Mouse (Mus musculus): Measurements from ENCODE around the gene Zswim3. TPM values are rescaled to one million over a fixed set of nuclear protein-coding genes. Genes with fewer than 3 reads are reported as not detected.

Gene Zswim3
- polyA plus RNA-seq, 1 experiment: 2.2 TPM

DNA sequence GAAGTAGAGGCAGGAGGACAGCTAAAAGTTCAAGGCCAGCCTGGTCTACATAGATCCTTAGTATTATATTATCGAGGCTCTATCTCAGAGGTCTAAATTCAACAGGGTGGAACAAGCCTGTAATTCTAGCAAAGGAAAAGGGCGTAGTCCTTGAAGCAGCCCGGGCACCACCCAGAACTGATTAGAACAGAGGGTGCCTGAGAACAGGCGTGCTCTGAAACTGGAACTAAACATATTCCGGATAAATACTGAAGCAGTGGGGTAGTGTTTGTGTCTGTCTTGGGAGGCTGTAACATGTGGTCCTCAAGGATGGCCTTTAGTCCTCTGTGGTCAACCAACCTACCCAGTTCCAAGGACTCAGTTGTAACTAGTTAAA lies 30.9 kb upstream of the Zswim3 start:
- Histone ChIP-seq H3K36me3 (ENCODE audit: control insufficient read depth, insufficient read depth, low read length) (no peaks in the 10 kb centered on the region), H3K27me3 (replicated peaks; ENCODE audit: control insufficient read depth, insufficient read depth, low read length) (no peaks in the 10 kb centered on the region), H3K4me3 (ENCODE audit: insufficient read depth, low read depth, low read length) (no peak overlapping the region), H3K4me1 (ENCODE audit: control insufficient read depth, insufficient read depth, low read length) (peaks cover 3% of the 10 kb centered on the region; the same call in 1 of the 2 replicates), H3K27ac (ENCODE audit: insufficient read depth, low read depth, low read length) (no peak overlapping the region)
- TF ChIP-seq POLR2A (IDR thresholded peaks at IDR 0.05; ENCODE audit: low read depth, low read length) (no peak), CTCF (conservative IDR thresholded peaks at IDR 0.05; ENCODE audit: insufficient read depth, insufficient read length, low read depth, low read length) (no peak)
- no peak for DNase-seq
- 67% methylated on average over 5 of the region's 5 CpGs for WGBS

DNA sequence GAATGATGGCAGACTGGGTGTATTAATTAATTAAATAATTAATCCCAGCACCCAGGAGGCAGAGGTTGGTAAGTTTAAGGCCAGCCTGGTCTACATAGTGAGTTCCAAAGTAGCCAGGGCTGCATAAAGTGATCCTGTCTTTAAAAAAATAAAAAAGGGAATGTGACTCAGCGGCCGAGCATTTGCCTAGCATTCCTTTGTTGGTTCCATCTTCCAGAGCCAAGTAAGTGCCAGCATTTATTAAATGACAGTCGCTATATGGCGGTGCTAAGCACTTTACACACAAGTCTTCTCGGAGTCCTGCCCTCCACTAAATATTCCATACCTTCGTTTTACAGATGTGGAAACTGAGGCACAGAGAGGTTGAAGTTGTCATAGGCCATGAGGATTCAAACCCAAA lies 28.8 kb upstream of the Zswim3 start:
- no peaks in the 10 kb centered on the region for H3K27me3 ChIP-seq (replicated peaks; ENCODE audit: control insufficient read depth, insufficient read depth, low read length)
- H3K36me3 ChIP-seq (ENCODE audit: control insufficient read depth, insufficient read depth, low read length): no peaks in the 10 kb centered on the region
- H3K27ac ChIP-seq (ENCODE audit: insufficient read depth, low read depth, low read length): no peak overlapping the region
- DNase-seq: no peak
- H3K4me3 ChIP-seq (ENCODE audit: insufficient read depth, low read depth, low read length): no peak overlapping the region
- H3K4me1 ChIP-seq (ENCODE audit: control insufficient read depth, insufficient read depth, low read length): no peaks in the 10 kb centered on the region
- TF ChIP-seq POLR2A (IDR thresholded peaks at IDR 0.05; ENCODE audit: low read depth, low read length) (no peak), CTCF (conservative IDR thresholded peaks at IDR 0.05; ENCODE audit: insufficient read depth, insufficient read length, low read depth, low read length) (no peak)
- WGBS: 86% methylated on average over 6 of the region's 6 CpGs

- no peak overlapping the region for H3K27ac ChIP-seq (ENCODE audit: insufficient read depth, low read depth, low read length)
- no peaks in the 10 kb centered on the region for H3K36me3 ChIP-seq (ENCODE audit: control insufficient read depth, insufficient read depth, low read length)
- WGBS: 63% methylated on average over 17 of the region's 17 CpGs
- no peaks in the 10 kb centered on the region for H3K4me1 ChIP-seq (ENCODE audit: control insufficient read depth, insufficient read depth, low read length)
- H3K27me3 ChIP-seq (replicated peaks; ENCODE audit: control insufficient read depth, insufficient read depth, low read length): no peaks in the 10 kb centered on the region
- H3K4me3 ChIP-seq (ENCODE audit: insufficient read depth, low read depth, low read length): no peak overlapping the region
- no peak for DNase-seq
- TF ChIP-seq POLR2A (IDR thresholded peaks at IDR 0.05; ENCODE audit: low read depth, low read length): no peak
- TF ChIP-seq CTCF (conservative IDR thresholded peaks at IDR 0.05; ENCODE audit: insufficient read depth, insufficient read length, low read depth, low read length): no peak
These were observed 28.1 kb upstream of the Zswim3 start for GRCm38 (mm10) chr2:164776801-164777200.

DNA sequence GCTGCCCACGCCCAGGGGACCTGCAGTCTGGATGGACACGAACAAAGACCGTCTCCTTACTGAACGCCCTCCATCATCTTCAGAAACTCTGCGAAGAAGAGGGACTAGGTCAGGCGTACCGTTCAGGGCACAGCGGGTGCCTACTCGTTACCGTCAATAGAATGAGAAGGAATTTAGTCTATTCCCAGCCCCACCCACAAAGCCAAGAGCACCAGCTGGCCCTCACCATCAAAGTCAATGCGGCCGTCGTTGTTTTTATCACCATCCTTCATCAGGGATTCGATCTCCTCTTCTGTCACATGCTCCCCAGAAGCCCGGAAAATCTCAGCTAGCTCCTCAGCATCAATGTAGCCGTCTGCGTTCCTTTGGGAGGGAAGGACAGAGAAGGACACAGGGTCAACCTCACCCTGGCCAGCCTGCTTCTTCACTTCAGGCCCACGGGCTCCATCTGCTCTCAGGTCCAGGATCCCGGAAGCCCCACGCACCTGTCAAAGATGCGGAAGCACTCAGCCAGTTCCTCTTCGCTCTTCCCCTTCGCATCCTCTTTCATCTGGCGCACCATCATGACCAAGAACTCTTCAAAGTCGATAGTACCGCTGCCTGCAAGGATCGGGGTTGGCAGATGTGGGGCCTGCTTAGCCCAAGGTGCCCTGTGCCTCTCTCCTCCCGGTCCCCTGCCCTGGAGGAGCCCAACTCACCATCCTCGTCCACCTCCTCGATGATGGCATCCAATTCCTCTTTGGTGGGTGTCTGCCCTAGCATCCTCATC lies 27.5 kb upstream of the Zswim3 start:
- no peaks in the 10 kb centered on the region for H3K4me1 ChIP-seq (ENCODE audit: control insufficient read depth, insufficient read depth, low read length)
- DNase-seq: no peak
- H3K27ac ChIP-seq (ENCODE audit: insufficient read depth, low read depth, low read length): no peak overlapping the region
- no peak overlapping the region for H3K4me3 ChIP-seq (ENCODE audit: insufficient read depth, low read depth, low read length)
- H3K27me3 ChIP-seq (replicated peaks; ENCODE audit: control insufficient read depth, insufficient read depth, low read length): no peaks in the 10 kb centered on the region
- 82% methylated on average over 30 of the region's 30 CpGs for WGBS
- TF ChIP-seq CTCF (conservative IDR thresholded peaks at IDR 0.05; ENCODE audit: insufficient read depth, insufficient read length, low read depth, low read length): no peak
- TF ChIP-seq POLR2A (IDR thresholded peaks at IDR 0.05; ENCODE audit: low read depth, low read length): no peak
- no peaks in the 10 kb centered on the region for H3K36me3 ChIP-seq (ENCODE audit: control insufficient read depth, insufficient read depth, low read length)

GRCm38 (mm10) chr2:164778015-164778287 lies 26.9 kb upstream of the Zswim3 start:
- no peak for DNase-seq
- Histone ChIP-seq H3K27me3 (replicated peaks; ENCODE audit: control insufficient read depth, insufficient read depth, low read length) (no peaks in the 10 kb centered on the region), H3K36me3 (ENCODE audit: control insufficient read depth, insufficient read depth, low read length) (no peaks in the 10 kb centered on the region), H3K4me3 (ENCODE audit: insufficient read depth, low read depth, low read length) (no peak overlapping the region), H3K4me1 (ENCODE audit: control insufficient read depth, insufficient read depth, low read length) (no peaks in the 10 kb centered on the region), H3K27ac (ENCODE audit: insufficient read depth, low read depth, low read length) (no peak overlapping the region)
- no peak for TF ChIP-seq POLR2A (IDR thresholded peaks at IDR 0.05; ENCODE audit: low read depth, low read length)
- no peak for TF ChIP-seq CTCF (conservative IDR thresholded peaks at IDR 0.05; ENCODE audit: insufficient read depth, insufficient read length, low read depth, low read length)
- 94% methylated on average over 11 of the region's 11 CpGs for WGBS

DNA sequence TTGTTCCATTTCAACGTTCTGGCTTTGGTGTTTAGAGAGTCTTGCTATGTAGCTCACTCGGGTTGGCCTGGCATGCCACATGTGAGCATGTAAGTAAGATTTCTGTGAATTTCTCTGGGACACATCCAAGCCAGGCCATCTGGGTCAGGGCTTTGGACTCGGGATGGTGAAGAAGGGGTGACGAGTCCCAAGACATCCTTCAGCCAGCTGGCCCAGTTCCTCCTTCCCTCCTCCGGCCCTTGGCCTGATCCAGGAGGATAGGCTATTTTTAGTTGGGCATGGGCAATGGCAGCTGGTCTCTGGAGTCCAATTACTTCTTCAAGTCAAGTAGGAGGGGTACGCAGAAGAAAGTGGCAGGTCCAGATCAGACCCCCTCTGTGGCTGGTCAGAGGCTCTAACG lies 26.1 kb upstream of the Zswim3 start:
- no peak for DNase-seq
- Histone ChIP-seq H3K36me3 (ENCODE audit: control insufficient read depth, insufficient read depth, low read length) (no peaks in the 10 kb centered on the region), H3K4me3 (ENCODE audit: insufficient read depth, low read depth, low read length) (no peak overlapping the region), H3K27ac (ENCODE audit: insufficient read depth, low read depth, low read length) (no peak overlapping the region), H3K27me3 (replicated peaks; ENCODE audit: control insufficient read depth, insufficient read depth, low read length) (no peaks in the 10 kb centered on the region), H3K4me1 (ENCODE audit: control insufficient read depth, insufficient read depth, low read length) (peaks cover 2% of the 10 kb centered on the region; the same call in 1 of the 2 replicates)
- 68% methylated on average over 7 of the region's 7 CpGs for WGBS
- TF ChIP-seq CTCF (conservative IDR thresholded peaks at IDR 0.05; ENCODE audit: insufficient read depth, insufficient read length, low read depth, low read length) (no peak), POLR2A (IDR thresholded peaks at IDR 0.05; ENCODE audit: low read depth, low read length) (no peak)

- Histone ChIP-seq H3K27ac (ENCODE audit: insufficient read depth, low read depth, low read length) (no peak within 1 kb of the TSS), H3K4me1 (ENCODE audit: control insufficient read depth, insufficient read depth, low read length) (peaks cover 3% of the 10 kb centered on the region; the same call in 1 of the 2 replicates), H3K4me3 (ENCODE audit: insufficient read depth, low read depth, low read length) (no peak within 1 kb of the TSS), H3K36me3 (ENCODE audit: control insufficient read depth, insufficient read depth, low read length) (no peaks in the 10 kb centered on the region), H3K27me3 (replicated peaks; ENCODE audit: control insufficient read depth, insufficient read depth, low read length) (no peaks in the 10 kb centered on the region)
- DNase-seq: no peak
- WGBS: 72% methylated on average over 8 of the region's 8 CpGs
- TF ChIP-seq CTCF (conservative IDR thresholded peaks at IDR 0.05; ENCODE audit: insufficient read depth, insufficient read length, low read depth, low read length): no peak
- no peak for TF ChIP-seq POLR2A (IDR thresholded peaks at IDR 0.05; ENCODE audit: low read depth, low read length)
These were observed 25.3 kb upstream of the Zswim3 start, which contains the start of gene Tnnc2 for GRCm38 (mm10) chr2:164779481-164780086. TSS of gene Tnnc2 (minus strand) at chr2:164779967.
